9 mouse cellular contexts compared by ENCODE assay signal in genomic region chr2:131820932-131821707, GRCm38 (mm10). TPM values are rescaled to one million over a fixed set of nuclear protein-coding genes. Genes with fewer than 3 reads are reported as not detected.
DNase-seq lines count a peak whose midpoint lies in the region; ATAC-seq and TF ChIP-seq lines count a peak whose summit lies in the region.
"Had no signal": no experiment of that assay in that cellular context is flagged by ENCODE, and none has a peak within 500 bp of the region (broad histone marks: within the 10 kb centered on the region; RNA-seq: fewer than 3 reads in every experiment).

No protein-coding gene starts in this region.

- no peaks in the 10 kb centered on the region for H3K9me3 ChIP-seq in CH12.LX (replicated peaks; ENCODE audit: low read length)
- H3K9me3 ChIP-seq in liver, embryonic 16.5 days (replicated peaks; ENCODE audit: control insufficient read depth, low read length), result no peaks in the 10 kb centered on the region
- no peaks in the 10 kb centered on the region for H3K9me3 ChIP-seq in neural tube, embryonic 15.5 days (replicated peaks)

- H3K9ac ChIP-seq in CH12.LX (ENCODE audit: insufficient read depth, low read depth), result no peak overlapping the region
- H3K9ac ChIP-seq in liver, embryonic 16.5 days (ENCODE audit: low read depth, low read length), result peak overlapping the region; percentile 48
- H3K9ac ChIP-seq in neural tube, embryonic 15.5 days (replicated peaks), result no peak overlapping the region

- no peak for TF ChIP-seq POLR2A in CH12.LX (IDR thresholded peaks at IDR 0.05; ENCODE audit: low read depth, low read length)
- TF ChIP-seq POLR2A in bone marrow macrophage, adult 2 months (IDR thresholded peaks at IDR 0.05; ENCODE audit: borderline replicate concordance, low read depth, low read length), result no peak
- no peak for TF ChIP-seq POLR2A in embryonic fibroblast, embryonic 13.5 days (IDR thresholded peaks at IDR 0.05; ENCODE audit: low read depth, low read length)

- peak; percentile 31 to 87; a peak in 3 of 4 replicates for TF ChIP-seq CTCF in CH12.LX (conservative IDR thresholded peaks at IDR 0.05 in 1 of 2, IDR thresholded peaks at IDR 0.05 in 1 of 2; ENCODE audit: low read depth in 2 of 2, low read length in 2 of 2)
- peak; percentile 79 for TF ChIP-seq CTCF in bone marrow macrophage, adult 2 months (IDR thresholded peaks at IDR 0.05; ENCODE audit: low read depth, low read length)
- peak; percentile 21; the same call in 1 of the 2 replicates for TF ChIP-seq CTCF in embryonic fibroblast, embryonic 13.5 days (IDR thresholded peaks at IDR 0.05; ENCODE audit: borderline replicate concordance, insufficient read depth, low read length)

- peaks cover 0 to 32% of the 10 kb centered on the region in 2 experiments; a peak in 3 of 4 replicates for H3K4me1 ChIP-seq in CH12.LX (ENCODE audit: control insufficient read depth in 1 of 2, insufficient read depth in 2 of 2)
- peaks cover 4% of the 10 kb centered on the region; the same call in 1 of the 2 replicates for H3K4me1 ChIP-seq in bone marrow macrophage, adult 2 months (ENCODE audit: control insufficient read depth, insufficient read depth, low read length)
- H3K4me1 ChIP-seq in embryonic fibroblast, embryonic 13.5 days (ENCODE audit: control insufficient read depth, insufficient read depth, low read length), result no peaks in the 10 kb centered on the region
- H3K4me1 ChIP-seq in liver, embryonic 16.5 days (ENCODE audit: control insufficient read depth, low read depth, low read length), result peaks cover 43% of the 10 kb centered on the region
- H3K4me1 ChIP-seq in neural tube, embryonic 15.5 days, result peaks cover 6% of the 10 kb centered on the region

- H3K4me2 ChIP-seq in CH12.LX (ENCODE audit: insufficient read depth, low read depth, poor library complexity, severe bottlenecking), result peak overlapping the region; percentile 85
- H3K4me2 ChIP-seq in liver, embryonic 16.5 days (ENCODE audit: low read depth, low read length), result peak overlapping the region; percentile 59; the same call in 1 of the 2 replicates
- no peak overlapping the region for H3K4me2 ChIP-seq in neural tube, embryonic 15.5 days

- H3K27me3 ChIP-seq in CH12.LX (replicated peaks), result peaks cover 13% of the 10 kb centered on the region
- no peaks in the 10 kb centered on the region for H3K27me3 ChIP-seq in liver, embryonic 16.5 days (ENCODE audit: control insufficient read depth, insufficient read depth, low read depth, low read length)
- no peaks in the 10 kb centered on the region for H3K27me3 ChIP-seq in neural tube, embryonic 15.5 days (replicated peaks)

- in situ Hi-C loops in CH12.LX (cut with MboI; ENCODE audit: low pct_ligation_motif_present, low pct_unique_long_range_greater_than_20kb, low sequenced_read_pairs), result loop anchor here (5.0 kb wide), 2 partner anchors 116 to 316 kb away; no protein-coding TSS in a partner anchor

- 22% methylated on average over 6 of the region's 6 CpGs for WGBS in liver, embryonic 16.5 days (ENCODE audit: insufficient replicate concordance)
- 43% methylated on average over 6 of the region's 6 CpGs for WGBS in neural tube, embryonic 15.5 days

- peak; percentile 42 for TF ChIP-seq RAD21 in CH12.LX (IDR thresholded peaks at IDR 0.05; ENCODE audit: low read depth, low read length)

- DNase-seq in CH12.LX (ENCODE audit: extremely low read depth), result peak; percentile 90
- DNase-seq in heart, postnatal 25 days (ENCODE audit: low spot score), result peak; percentile 17
- DNase-seq in kidney, postnatal 4 days, result peak; percentile 84 to 89
- peak; percentile 83 for DNase-seq in thymus, postnatal 0 days (ENCODE audit: low spot score)

- ATAC-seq in liver, embryonic 16.5 days (ENCODE audit: low read depth), result peak; percentile 9; the same call in 1 of the 2 replicates
- peak; percentile 71; the same call in 1 of the 2 replicates for ATAC-seq in neural tube, embryonic 15.5 days (ENCODE audit: low FRiP score)

- TF ChIP-seq EP300 in CH12.LX (IDR thresholded peaks at IDR 0.05; ENCODE audit: low read length), result no peak

- dilution Hi-C loops in CH12.LX (cut with MboI; ENCODE audit: extremely low pct_ligation_motif_present, extremely low pct_unique_long_range_greater_than_20kb, low sequenced_read_pairs), result no loop called here

- no peaks in the 10 kb centered on the region for H3K36me3 ChIP-seq in CH12.LX (replicated peaks in 1 of 2; ENCODE audit: control insufficient read depth in 1 of 2, insufficient read depth in 1 of 2, low read length in 1 of 2)
- H3K36me3 ChIP-seq in liver, embryonic 16.5 days (ENCODE audit: control insufficient read depth, insufficient read depth), result no peaks in the 10 kb centered on the region
- no peaks in the 10 kb centered on the region for H3K36me3 ChIP-seq in neural tube, embryonic 15.5 days

- intact Hi-C loops in heart, postnatal 25 days (cut with DNase I), result loop anchor here (5.0 kb wide), 1 partner anchor 416 kb away; no protein-coding TSS in a partner anchor

- H3K4me3 ChIP-seq in CH12.LX (replicated peaks in 1 of 3; ENCODE audit: low read depth in 2 of 3, low read length in 2 of 3, poor library complexity in 1 of 3), result no peak overlapping the region
- H3K4me3 ChIP-seq in bone marrow macrophage, adult 2 months (ENCODE audit: insufficient read depth, low read length), result no peak overlapping the region
- no peak overlapping the region for H3K4me3 ChIP-seq in embryonic fibroblast, embryonic 13.5 days (ENCODE audit: insufficient read depth, low read length)
- no peak overlapping the region for H3K4me3 ChIP-seq in liver, embryonic 16.5 days (ENCODE audit: low read depth, low read length)
- H3K4me3 ChIP-seq in neural tube, embryonic 15.5 days (replicated peaks), result no peak overlapping the region

- H3K79me2 ChIP-seq in CH12.LX (replicated peaks; ENCODE audit: control insufficient read depth, extremely low read depth, insufficient read depth, poor library complexity, severe bottlenecking), result no peaks in the 10 kb centered on the region

- H3K27ac ChIP-seq in CH12.LX (ENCODE audit: insufficient read depth, low read depth), result no peak overlapping the region
- H3K27ac ChIP-seq in bone marrow macrophage, adult 2 months (ENCODE audit: insufficient read depth, low read depth, low read length), result no peak overlapping the region
- no peak overlapping the region for H3K27ac ChIP-seq in embryonic fibroblast, embryonic 13.5 days (ENCODE audit: insufficient read depth, low read length)
- H3K27ac ChIP-seq in liver, embryonic 16.5 days (ENCODE audit: low read length), result peak overlapping the region; percentile 61
- no peak overlapping the region for H3K27ac ChIP-seq in neural tube, embryonic 15.5 days (replicated peaks)

TF ChIP-seq in CH12.LX, 34 proteins besides CTCF, POLR2A, EP300 and RAD21:
- TF ChIP-seq SIN3A (IDR thresholded peaks at IDR 0.05; ENCODE audit: low read length) (0 out of 2 replicates have a peak, but pooled peaks have one; percentile 40), KAT2A (IDR thresholded peaks at IDR 0.05; ENCODE audit: insufficient replicate concordance, low read length) (no peak), MXI1 (IDR thresholded peaks at IDR 0.05; ENCODE audit: low read depth, low read length) (0 out of 2 replicates have a peak, but pooled peaks have one; percentile 26), MEF2A (IDR thresholded peaks at IDR 0.05; ENCODE audit: borderline replicate concordance, low read depth, low read length) (no peak), TCF12 (IDR thresholded peaks at IDR 0.05; ENCODE audit: low read depth, low read length) (no peak), IRF4 (IDR thresholded peaks at IDR 0.05; ENCODE audit: low read depth, low read length) (peak; percentile 29), JUN (IDR thresholded peaks at IDR 0.05; ENCODE audit: insufficient read depth, low read depth, low read length) (no peak), MYC (IDR thresholded peaks at IDR 0.05; ENCODE audit: low read depth, low read length) (peak; percentile 57; the same call in 1 of the 2 replicates), BHLHE40 (IDR thresholded peaks at IDR 0.05; ENCODE audit: low read depth, low read length) (peak; percentile 50; the same call in 1 of the 2 replicates), RCOR1 (conservative IDR thresholded peaks at IDR 0.05; ENCODE audit: low read depth, low read length) (no peak), NELFE (IDR thresholded peaks at IDR 0.05; ENCODE audit: low read depth, low read length) (peak; percentile 32; the same call in 1 of the 2 replicates), SMC3 (IDR thresholded peaks at IDR 0.05; ENCODE audit: low read depth, low read length) (peak; percentile 78), MAX (IDR thresholded peaks at IDR 0.05; ENCODE audit: low read length) (peak; percentile 22; the same call in 1 of the 2 replicates), UBTF (IDR thresholded peaks at IDR 0.05; ENCODE audit: low read depth, low read length) (no peak), MAZ (IDR thresholded peaks at IDR 0.05; ENCODE audit: low read depth, low read length) (peak; percentile 51; the same call in 1 of the 2 replicates), GABPA (IDR thresholded peaks at IDR 0.05; ENCODE audit: insufficient replicate concordance, low read depth, low read length) (no peak), ZMIZ1 (IDR thresholded peaks at IDR 0.05; ENCODE audit: low read depth, low read length) (no peak), ZC3H11A (IDR thresholded peaks at IDR 0.05; ENCODE audit: low read depth, low read length) (no peak), CHD2 (IDR thresholded peaks at IDR 0.05; ENCODE audit: low read length) (no peak), HCFC1 (IDR thresholded peaks at IDR 0.05; ENCODE audit: low read depth, low read length) (no peak; the same call in 1 of the 2 replicates), USF2 (conservative IDR thresholded peaks at IDR 0.05; ENCODE audit: low read depth, low read length) (no peak)
TF ChIP-seq in CH12.LX: peak in this region for 9.

RNA-seq across cellular contexts. Expression of gene Erv3, which starts 38.4 kb away (rescaled TPM):
- total RNA-seq in CH12.LX (2012; rRNA removed), result not detected in 2 replicates
- not detected in 2 replicates for total RNA-seq in CH12.LX (2014; rRNA removed)
- polyA plus RNA-seq in CH12.LX (2012; ENCODE audit: insufficient read length, low read depth), result not detected in 2 replicates
- not detected in 2 replicates for polyA plus RNA-seq in bone marrow macrophage, adult 2 months (2012; ENCODE audit: insufficient read depth, insufficient read length, missing spikeins)
- not detected in 2 replicates for polyA plus RNA-seq in embryonic fibroblast, embryonic 13.5 days (2011; ENCODE audit: insufficient read length, low read depth, missing spikeins)
- not detected for total RNA-seq in heart, postnatal 25 days (2021)
- polyA plus RNA-seq in liver, embryonic 16.5 days (2015; fragmentation: Nextera tagmentation; extraction: Ambion mirVana), result not detected in 2 replicates
- not detected in 2 replicates for polyA plus RNA-seq in neural tube, embryonic 15.5 days (2015; fragmentation: Nextera tagmentation; extraction: Ambion mirVana)
- 0.06 and 0.10 TPM in 2 replicates for polyA plus RNA-seq in thymus, postnatal 0 days (2015; fragmentation: Nextera tagmentation; extraction: Ambion mirVana)
- polyA plus RNA-seq: heart, embryonic 14.5 days had no signal

Comparison
In these comparisons a context has a peak if more than half of its experiments do, and no peak if none do; other contexts are left out.
1. DNase-seq: peak in every context shown above with its lines; median percentile 90 in CH12.LX; 86 in kidney, postnatal 4 days; 83 in thymus, postnatal 0 days; 17 in heart, postnatal 25 days.
2. CTCF ChIP-seq: peak in every context shown above with its lines; median percentile 79 in bone marrow macrophage, adult 2 months; 59 in CH12.LX; 21 in embryonic fibroblast, embryonic 13.5 days.